Comparison of ENCODE assay signal across 23 mouse cellular contexts in genomic region chr2:144718273-144718672, GRCm38 (mm10).
DNase-seq lines count a peak whose midpoint lies in the region; ATAC-seq and TF ChIP-seq lines count a peak whose summit lies in the region.
"Had no signal": no experiment of that assay in that cellular context is flagged by ENCODE, and none has a peak within 500 bp of the region (broad histone marks: within the 10 kb centered on the region; RNA-seq: fewer than 3 reads in every experiment).

No protein-coding gene starts in this region.

- 29% methylated on average over 5 of the region's 5 CpGs for WGBS in hindbrain, postnatal 0 days
- WGBS in hindbrain, embryonic 11.5 days = 62% methylated on average over 5 of the region's 5 CpGs
- WGBS in midbrain, postnatal 0 days = 45% methylated on average over 5 of the region's 5 CpGs
- 35% methylated on average over 5 of the region's 5 CpGs for WGBS in midbrain, embryonic 16.5 days

- H3K27ac ChIP-seq in hindbrain, postnatal 0 days = 0 out of 2 replicates have a peak overlapping the region, but pooled peaks have one; percentile 41
- H3K27ac ChIP-seq in hindbrain, embryonic 11.5 days (ENCODE audit: low read depth, low read length) = no peak overlapping the region
- no peak overlapping the region for H3K27ac ChIP-seq in midbrain, postnatal 0 days (ENCODE audit: low read depth, low read length)
- H3K27ac ChIP-seq in midbrain, embryonic 16.5 days (ENCODE audit: low read length) = no peak overlapping the region
- H3K27ac ChIP-seq: forebrain, embryonic 13.5 days; heart, adult 2 months; heart, embryonic 10.5 days; heart, embryonic 13.5 days; hindbrain, embryonic 12.5 days; hindbrain, embryonic 15.5 days had no signal

- no peak overlapping the region for H3K4me3 ChIP-seq in hindbrain, postnatal 0 days (ENCODE audit: low read length)
- no peak overlapping the region for H3K4me3 ChIP-seq in hindbrain, embryonic 11.5 days (ENCODE audit: low read depth, low read length)
- H3K4me3 ChIP-seq in midbrain, postnatal 0 days (ENCODE audit: low read depth, low read length) = no peak overlapping the region
- no peak overlapping the region for H3K4me3 ChIP-seq in midbrain, embryonic 16.5 days (ENCODE audit: low read depth, low read length)
- H3K4me3 ChIP-seq: forebrain, embryonic 10.5 days; forebrain, embryonic 13.5 days; heart, adult 2 months; heart, embryonic 10.5 days; heart, embryonic 13.5 days; hindbrain, embryonic 12.5 days; hindbrain, embryonic 15.5 days; intestine, embryonic 15.5 days had no signal

- no peak overlapping the region for H3K4me2 ChIP-seq in hindbrain, postnatal 0 days (ENCODE audit: low read depth, low read length)
- no peak overlapping the region for H3K4me2 ChIP-seq in hindbrain, embryonic 11.5 days (replicated peaks; ENCODE audit: low read depth, low read length)
- H3K4me2 ChIP-seq in midbrain, postnatal 0 days (ENCODE audit: low read depth, low read length, poor library complexity, severe bottlenecking) = no peak overlapping the region
- H3K4me2 ChIP-seq in midbrain, embryonic 16.5 days (ENCODE audit: low read length) = no peak overlapping the region
- H3K4me2 ChIP-seq: forebrain, embryonic 13.5 days; heart, embryonic 13.5 days; hindbrain, embryonic 12.5 days; hindbrain, embryonic 15.5 days; intestine, embryonic 15.5 days had no signal

- no peak overlapping the region for H3K9ac ChIP-seq in hindbrain, postnatal 0 days (replicated peaks; ENCODE audit: low read length)
- H3K9ac ChIP-seq in hindbrain, embryonic 11.5 days (ENCODE audit: low read depth, low read length) = no peak overlapping the region
- H3K9ac ChIP-seq in midbrain, postnatal 0 days (replicated peaks; ENCODE audit: low read length, poor library complexity, severe bottlenecking) = no peak overlapping the region
- no peak overlapping the region for H3K9ac ChIP-seq in midbrain, embryonic 16.5 days (ENCODE audit: low read depth, low read length)
- H3K9ac ChIP-seq: forebrain, embryonic 13.5 days; heart, embryonic 13.5 days; hindbrain, embryonic 12.5 days; hindbrain, embryonic 15.5 days; intestine, embryonic 15.5 days had no signal

- H3K27me3 ChIP-seq in hindbrain, postnatal 0 days (ENCODE audit: insufficient read depth, low read length) = no peaks in the 10 kb centered on the region
- H3K27me3 ChIP-seq in hindbrain, embryonic 11.5 days (ENCODE audit: control insufficient read depth, insufficient read depth, low read length) = no peaks in the 10 kb centered on the region
- H3K27me3 ChIP-seq in midbrain, postnatal 0 days (ENCODE audit: insufficient read depth, low read length) = no peaks in the 10 kb centered on the region
- H3K27me3 ChIP-seq in midbrain, embryonic 16.5 days (ENCODE audit: control insufficient read depth, insufficient read depth, low read depth, low read length) = no peaks in the 10 kb centered on the region
- H3K27me3 ChIP-seq: forebrain, embryonic 13.5 days; heart, embryonic 13.5 days; hindbrain, embryonic 12.5 days; hindbrain, embryonic 15.5 days; intestine, embryonic 15.5 days; Patski had no signal

- no peak for TF ChIP-seq CTCF in hindbrain, postnatal 0 days (IDR thresholded peaks at IDR 0.05; ENCODE audit: low read depth)
- no peak for TF ChIP-seq CTCF in midbrain, postnatal 0 days (IDR thresholded peaks at IDR 0.05)

- DNase-seq in cerebellum, adult 11-12 months = peak; percentile 17
- DNase-seq in cerebellum, adult 9-11 months = no peak
- DNase-seq in hindbrain, postnatal 0 days (ENCODE audit: low spot score) = no peak
- no peak for DNase-seq in hindbrain, embryonic 11.5 days (ENCODE audit: low spot score)
- peak; percentile 14 for DNase-seq in midbrain, postnatal 0 days (ENCODE audit: low spot score)
- DNase-seq: adrenal gland, postnatal 10 days; cerebellum, adult 11 months; cerebellum, adult 8-10 months; gastrocnemius, postnatal 10 days; gastrocnemius, postnatal 36 days; heart, adult 2 months; heart, postnatal 14 days; heart, postnatal 4 days had no signal

- peak; percentile 32; the same call in 1 of the 2 replicates for ATAC-seq in hindbrain, postnatal 0 days
- ATAC-seq in hindbrain, embryonic 11.5 days (ENCODE audit: low FRiP score) = no peak
- no peak for ATAC-seq in midbrain, postnatal 0 days (ENCODE audit: low FRiP score)
- ATAC-seq in midbrain, embryonic 16.5 days = no peak
- ATAC-seq: forebrain, embryonic 13.5 days; forebrain, embryonic 16.5 days; intestine, embryonic 15.5 days; Patski had no signal

- no peaks in the 10 kb centered on the region for H3K9me3 ChIP-seq in hindbrain, postnatal 0 days (ENCODE audit: low read length)
- no peaks in the 10 kb centered on the region for H3K9me3 ChIP-seq in hindbrain, embryonic 11.5 days (ENCODE audit: control insufficient read depth, low read length)
- H3K9me3 ChIP-seq in midbrain, postnatal 0 days (ENCODE audit: low read length) = no peaks in the 10 kb centered on the region
- no peaks in the 10 kb centered on the region for H3K9me3 ChIP-seq in midbrain, embryonic 16.5 days (replicated peaks; ENCODE audit: control insufficient read depth, low read length, poor library complexity, severe bottlenecking)
- H3K9me3 ChIP-seq: forebrain, embryonic 10.5 days; forebrain, embryonic 13.5 days; heart, embryonic 10.5 days; heart, embryonic 13.5 days; hindbrain, embryonic 12.5 days; hindbrain, embryonic 15.5 days; intestine, embryonic 15.5 days had no signal

- H3K36me3 ChIP-seq in hindbrain, postnatal 0 days (ENCODE audit: insufficient read depth, low read length) = no peaks in the 10 kb centered on the region
- no peaks in the 10 kb centered on the region for H3K36me3 ChIP-seq in hindbrain, embryonic 11.5 days (ENCODE audit: control insufficient read depth, insufficient read depth, low read length)
- H3K36me3 ChIP-seq in midbrain, postnatal 0 days (ENCODE audit: insufficient read depth, low read length) = no peaks in the 10 kb centered on the region
- no peaks in the 10 kb centered on the region for H3K36me3 ChIP-seq in midbrain, embryonic 16.5 days (ENCODE audit: control insufficient read depth, insufficient read depth, low read length)
- H3K36me3 ChIP-seq: forebrain, embryonic 10.5 days; heart, embryonic 10.5 days; heart, embryonic 13.5 days; hindbrain, embryonic 12.5 days; hindbrain, embryonic 15.5 days; intestine, embryonic 15.5 days had no signal

- H3K4me1 ChIP-seq in hindbrain, postnatal 0 days (ENCODE audit: insufficient read depth, low read length) = 0 out of 2 replicates have a peak, but pooled peaks cover 3% of the 10 kb centered on the region
- H3K4me1 ChIP-seq in hindbrain, embryonic 11.5 days (replicated peaks; ENCODE audit: control insufficient read depth, insufficient read depth, low read length) = no peaks in the 10 kb centered on the region
- H3K4me1 ChIP-seq in midbrain, postnatal 0 days (ENCODE audit: insufficient read depth, low read length) = peaks cover 3% of the 10 kb centered on the region; the same call in 1 of the 2 replicates
- H3K4me1 ChIP-seq in midbrain, embryonic 16.5 days (ENCODE audit: control insufficient read depth, insufficient read depth, low read length) = no peaks in the 10 kb centered on the region

Comparison
In these comparisons a context has a peak if more than half of its experiments do, and no peak if none do; other contexts are left out.
1. DNase-seq: peak in cerebellum, adult 11-12 months (single experiment) and midbrain, postnatal 0 days (single experiment); none in cerebellum, adult 9-11 months (single experiment), hindbrain, postnatal 0 days (single experiment) and hindbrain, embryonic 11.5 days (single experiment).